Mouse (Mus musculus) left cerebral cortex, adult 8-10 months (tissue): ENCODE measurements at regions not wholly inside any gene's neighbourhood (a gene's known extent, or its start where the extent isn't known, plus 50 kb on each side); places are given as distances from the start of the nearest gene placed in this dataset.

Experiments
- DNase-seq, 2 experiments: peaks; one replicate each; pipeline ENCODE4 v3.0.0; 2022; ENCODE audit warnings: low spot score in 2 of 2

- DNase-seq: no peak
Measured at GRCm38 (mm10) chr10:122515698-122516097, 67.4 kb downstream of the Avpr1a start.

GRCm38 (mm10) chr10:122519274-122519790 is 71.0 kb downstream of the Avpr1a start:
- DNase-seq: no peak

- DNase-seq: no peak
Measured at GRCm38 (mm10) chr10:122519981-122520380, 71.7 kb downstream of the Avpr1a start.

GRCm38 (mm10) chr10:122522631-122523030 is 74.3 kb downstream of the Avpr1a start:
- no peak for DNase-seq

- no peak for DNase-seq
Measured at GRCm38 (mm10) chr10:122525360-122525759, 77.1 kb downstream of the Avpr1a start.

- no peak for DNase-seq
Measured at GRCm38 (mm10) chr10:122525807-122526206, 77.5 kb downstream of the Avpr1a start.

GRCm38 (mm10) chr10:122528222-122528621 is 79.9 kb downstream of the Avpr1a start:
- DNase-seq: no peak

GRCm38 (mm10) chr10:122528973-122529703 is 80.8 kb downstream of the Avpr1a start:
- no peak for DNase-seq

GRCm38 (mm10) chr10:122534714-122535113 is 86.4 kb downstream of the Avpr1a start:
- no peak for DNase-seq

- no peak for DNase-seq
Measured at GRCm38 (mm10) chr10:122535137-122535536, 86.8 kb downstream of the Avpr1a start.

- no peak for DNase-seq
Measured at GRCm38 (mm10) chr10:122539655-122540054, 91.4 kb downstream of the Avpr1a start.

GRCm38 (mm10) chr10:122542573-122542972 is 94.3 kb downstream of the Avpr1a start:
- no peak for DNase-seq

GRCm38 (mm10) chr10:122544096-122544720 is 95.9 kb downstream of the Avpr1a start:
- DNase-seq: peak in 1 of 2 experiments; percentile 15

GRCm38 (mm10) chr10:122545029-122545428 is 96.7 kb downstream of the Avpr1a start:
- no peak for DNase-seq

GRCm38 (mm10) chr10:122551586-122551985 is 103.3 kb downstream of the Avpr1a start:
- DNase-seq: no peak

GRCm38 (mm10) chr10:122553124-122553822 is 105.0 kb downstream of the Avpr1a start:
- DNase-seq: no peak

- no peak for DNase-seq
Measured at GRCm38 (mm10) chr10:122553851-122554250, 105.6 kb downstream of the Avpr1a start.

GRCm38 (mm10) chr10:122558660-122559059 is 110.4 kb downstream of the Avpr1a start:
- DNase-seq: no peak

- no peak for DNase-seq
Measured at GRCm38 (mm10) chr10:122560001-122560695, 111.8 kb downstream of the Avpr1a start.

- no peak for DNase-seq
Measured at GRCm38 (mm10) chr10:122561924-122562323, 113.6 kb downstream of the Avpr1a start.

GRCm38 (mm10) chr10:122562542-122562941 is 114.2 kb downstream of the Avpr1a start:
- no peak for DNase-seq

GRCm38 (mm10) chr10:122563973-122564372 is 114.6 kb upstream of the Ppm1h start:
- no peak for DNase-seq
